Mouse (Mus musculus): ENCODE results near the gene Rsg1. TPM values are rescaled to one million over a fixed set of nuclear protein-coding genes. Genes with fewer than 3 reads are reported as not detected.

Rsg1 gene
- total and polyA plus RNA-seq, 3 experiments = 1.1 to 4.5 (median 3.2) TPM

GRCm38 (mm10) chr4:141207081-141207480, 6.7 kb upstream of the Rsg1 start:
- Histone ChIP-seq H3K4me1 (ENCODE audit: control insufficient read depth in 1 of 2, insufficient read depth in 2 of 2) (peaks cover 12 to 39% of the 10 kb centered on the region in 2 experiments), H3K27me3 (replicated peaks) (no peaks in the 10 kb centered on the region), H3K27ac (ENCODE audit: insufficient read depth, low read depth) (no peak overlapping the region), H3K79me2 (replicated peaks; ENCODE audit: control insufficient read depth, extremely low read depth, insufficient read depth, poor library complexity, severe bottlenecking) (no peaks in the 10 kb centered on the region), H3K36me3 (replicated peaks in 1 of 2; ENCODE audit: control insufficient read depth in 1 of 2, insufficient read depth in 1 of 2, low read length in 1 of 2) (peaks cover 10 to 49% of the 10 kb centered on the region in 2 experiments), H3K9me3 (replicated peaks; ENCODE audit: low read length) (no peaks in the 10 kb centered on the region), H3K4me3 (replicated peaks in 1 of 3; ENCODE audit: low read depth in 2 of 3, low read length in 2 of 3, poor library complexity in 1 of 3) (no peak overlapping the region), H3K9ac (ENCODE audit: insufficient read depth, low read depth) (no peak overlapping the region), H3K4me2 (ENCODE audit: insufficient read depth, low read depth, poor library complexity, severe bottlenecking) (no peak overlapping the region)
- no peak for DNase-seq (ENCODE audit: extremely low read depth)
- dilution Hi-C loops (cut with MboI; ENCODE audit: extremely low pct_ligation_motif_present, extremely low pct_unique_long_range_greater_than_20kb, low sequenced_read_pairs) = no loop called here
- in situ Hi-C loops (cut with MboI; ENCODE audit: low pct_ligation_motif_present, low pct_unique_long_range_greater_than_20kb, low sequenced_read_pairs) = no loop called here
- no peak for TF ChIP-seq UBTF (IDR thresholded peaks at IDR 0.05; ENCODE audit: low read depth, low read length)

- DNase-seq (ENCODE audit: extremely low read depth) = peak; percentile 34
- TF ChIP-seq NELFE (IDR thresholded peaks at IDR 0.05; ENCODE audit: low read depth, low read length) (no peak), ELF1 (IDR thresholded peaks at IDR 0.05; ENCODE audit: low read depth, low read length) (no peak), RAD21 (IDR thresholded peaks at IDR 0.05; ENCODE audit: low read depth, low read length) (no peak), MAFK (IDR thresholded peaks at IDR 0.05; ENCODE audit: insufficient replicate concordance, low read length) (no peak), JUND (conservative IDR thresholded peaks at IDR 0.05; ENCODE audit: low read depth, low read length) (no peak)
- peak overlapping the region; percentile 30 for H3K4me2 ChIP-seq (ENCODE audit: insufficient read depth, low read depth, poor library complexity, severe bottlenecking)
- dilution Hi-C loops (cut with MboI; ENCODE audit: extremely low pct_ligation_motif_present, extremely low pct_unique_long_range_greater_than_20kb, low sequenced_read_pairs) (no loop called here), in situ Hi-C loops (cut with MboI; ENCODE audit: low pct_ligation_motif_present, low pct_unique_long_range_greater_than_20kb, low sequenced_read_pairs) (loop anchor here (10.0 kb wide), 1 partner anchor 66 kb away; the partner anchor contains the start of gene Fbxo42)
- peaks cover 5 to 28% of the 10 kb centered on the region in 2 experiments; a peak in 3 of 4 replicates for H3K4me1 ChIP-seq (ENCODE audit: control insufficient read depth in 1 of 2, insufficient read depth in 2 of 2)
- H3K4me3 ChIP-seq (replicated peaks in 1 of 3; ENCODE audit: low read depth in 2 of 3, low read length in 2 of 3, poor library complexity in 1 of 3) = peak overlapping the region; percentile 62 to 92 (median 71)
- peak overlapping the region; percentile 91 for H3K9ac ChIP-seq (ENCODE audit: insufficient read depth, low read depth)
- H3K9me3 ChIP-seq (replicated peaks; ENCODE audit: low read length) = no peaks in the 10 kb centered on the region
- H3K79me2 ChIP-seq (replicated peaks; ENCODE audit: control insufficient read depth, extremely low read depth, insufficient read depth, poor library complexity, severe bottlenecking) = no peaks in the 10 kb centered on the region
- no peaks in the 10 kb centered on the region for H3K27me3 ChIP-seq (replicated peaks)
- peak overlapping the region; percentile 54 for H3K27ac ChIP-seq (ENCODE audit: insufficient read depth, low read depth)
- peaks cover 3 to 15% of the 10 kb centered on the region in 2 experiments for H3K36me3 ChIP-seq (replicated peaks in 1 of 2; ENCODE audit: control insufficient read depth in 1 of 2, insufficient read depth in 1 of 2, low read length in 1 of 2)
Measured at GRCm38 (mm10) chr4:141210524-141211219, 3.1 kb upstream of the Rsg1 start.

DNA sequence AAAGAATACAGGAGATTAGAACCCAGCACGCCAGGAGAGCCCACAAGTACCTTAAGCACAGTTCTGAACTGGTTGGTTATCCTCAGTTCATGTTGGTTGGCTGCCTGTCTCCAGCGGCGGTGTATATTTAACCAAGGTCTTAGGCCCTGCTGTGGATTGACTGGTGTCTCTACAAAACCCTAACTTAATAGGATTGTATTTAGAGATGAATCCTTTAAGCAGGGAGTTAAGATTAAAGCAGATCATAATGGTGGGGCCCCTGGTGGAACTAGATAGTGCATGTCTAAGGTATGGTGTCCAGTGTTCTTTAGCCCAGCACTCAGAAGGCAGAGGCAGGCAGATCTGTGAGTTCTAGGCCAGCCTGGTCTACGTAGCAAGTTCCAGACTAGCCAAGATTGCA, 2.1 kb upstream of the Rsg1 start:
- Histone ChIP-seq H3K4me3 (replicated peaks in 1 of 3; ENCODE audit: low read depth in 2 of 3, low read length in 2 of 3, poor library complexity in 1 of 3) (no peak overlapping the region), H3K9me3 (replicated peaks; ENCODE audit: low read length) (no peaks in the 10 kb centered on the region), H3K27me3 (replicated peaks) (no peaks in the 10 kb centered on the region), H3K79me2 (replicated peaks; ENCODE audit: control insufficient read depth, extremely low read depth, insufficient read depth, poor library complexity, severe bottlenecking) (no peaks in the 10 kb centered on the region), H3K4me1 (ENCODE audit: control insufficient read depth in 1 of 2, insufficient read depth in 2 of 2) (peaks cover 5 to 28% of the 10 kb centered on the region in 2 experiments; a peak in 3 of 4 replicates), H3K27ac (ENCODE audit: insufficient read depth, low read depth) (no peak overlapping the region), H3K4me2 (ENCODE audit: insufficient read depth, low read depth, poor library complexity, severe bottlenecking) (no peak overlapping the region), H3K9ac (ENCODE audit: insufficient read depth, low read depth) (no peak overlapping the region), H3K36me3 (replicated peaks in 1 of 2; ENCODE audit: control insufficient read depth in 1 of 2, insufficient read depth in 1 of 2, low read length in 1 of 2) (peaks cover 3 to 9% of the 10 kb centered on the region in 2 experiments)
- in situ Hi-C loops (cut with MboI; ENCODE audit: low pct_ligation_motif_present, low pct_unique_long_range_greater_than_20kb, low sequenced_read_pairs) (loop anchor here (10.0 kb wide), 1 partner anchor 67 kb away; the partner anchor contains the start of gene Fbxo42), dilution Hi-C loops (cut with MboI; ENCODE audit: extremely low pct_ligation_motif_present, extremely low pct_unique_long_range_greater_than_20kb, low sequenced_read_pairs) (no loop called here)
- TF ChIP-seq RCOR1 (conservative IDR thresholded peaks at IDR 0.05; ENCODE audit: low read depth, low read length) = no peak
- TF ChIP-seq MAX (IDR thresholded peaks at IDR 0.05; ENCODE audit: low read length) = no peak
- no peak for TF ChIP-seq CHD1 (IDR thresholded peaks at IDR 0.05; ENCODE audit: low read depth, low read length)
- no peak for TF ChIP-seq ETS1 (conservative IDR thresholded peaks at IDR 0.05; ENCODE audit: low read depth, low read length)
- TF ChIP-seq MEF2A (IDR thresholded peaks at IDR 0.05; ENCODE audit: borderline replicate concordance, low read depth, low read length) = no peak
- TF ChIP-seq RAD21 (IDR thresholded peaks at IDR 0.05; ENCODE audit: low read depth, low read length) = no peak
- no peak for DNase-seq (ENCODE audit: extremely low read depth)
